Mouse (Mus musculus): ENCODE data around the gene Itga2b.

Itga2b gene

DNA sequence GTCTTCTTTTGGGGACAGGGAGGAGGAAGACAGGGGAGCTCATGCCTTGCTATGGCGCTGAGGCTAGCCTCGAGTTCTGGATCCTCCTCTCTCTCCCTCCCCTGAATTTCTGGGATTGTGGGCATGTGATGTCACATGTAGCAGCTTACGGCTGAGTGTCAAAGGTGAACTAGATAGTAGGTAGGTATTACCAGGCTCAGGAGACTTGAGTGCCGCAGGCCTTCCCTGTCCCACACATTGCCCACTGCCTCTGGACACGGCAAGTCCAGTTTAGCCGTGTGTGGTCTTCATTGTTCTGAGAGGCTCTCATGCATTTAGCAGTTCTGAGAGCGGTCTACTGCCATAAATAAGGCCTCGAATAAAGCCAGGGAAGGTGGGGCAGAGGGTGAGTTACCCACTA, 56.9 kb downstream of the Itga2b start:
- in situ Hi-C loops (cut with MboI, MseI), result loop anchor here (25.0 kb wide), 1 partner anchor 951 kb away; the partner anchor contains the start of genes Rnd2 and Vat1

DNA sequence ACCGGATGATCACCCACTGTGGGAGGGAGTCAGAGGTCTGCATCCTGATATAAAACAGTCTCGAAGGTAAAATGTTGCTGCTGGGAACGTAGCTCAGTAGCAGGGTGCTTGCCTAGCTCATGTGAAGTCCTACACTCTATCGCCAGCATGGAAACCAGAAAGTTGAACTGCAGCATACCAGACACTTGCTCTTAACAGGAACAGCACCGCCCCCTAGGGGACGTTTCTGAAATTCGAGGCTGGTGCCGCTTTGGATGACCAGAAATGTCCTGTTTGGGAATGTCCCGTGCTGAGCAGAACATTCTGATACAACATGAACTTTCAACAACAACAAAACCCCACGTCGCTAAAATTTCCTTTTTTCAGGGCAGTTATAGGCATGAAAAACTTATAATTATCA, 58.2 kb downstream of the Itga2b start:
- in situ Hi-C loops (cut with MboI, MseI), result loop anchor here (25.0 kb wide), 1 partner anchor 949 kb away; the partner anchor contains the start of genes Rnd2 and Vat1

DNA sequence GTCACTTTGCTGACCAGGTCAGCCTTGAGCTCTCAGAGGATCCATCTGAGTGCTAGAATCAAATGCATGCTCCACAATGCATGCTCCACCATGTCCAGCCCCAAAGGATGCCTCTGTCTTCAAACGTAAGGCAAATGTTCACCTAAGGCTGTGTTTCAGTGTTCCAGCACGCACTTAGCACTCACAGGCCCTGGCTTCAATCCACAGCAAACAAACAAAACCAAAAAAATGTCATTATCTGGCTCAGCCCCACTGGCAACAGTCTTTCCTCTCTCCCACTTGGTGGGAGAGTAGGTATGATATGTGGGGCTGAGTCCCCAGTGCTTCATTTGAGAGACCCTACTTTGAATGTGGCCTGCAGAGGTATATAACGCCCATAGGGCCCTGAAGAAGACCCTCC, 58.9 kb downstream of the Itga2b start:
- in situ Hi-C loops (cut with MboI, MseI), result loop anchor here (25.0 kb wide), 1 partner anchor 949 kb away; the partner anchor contains the start of genes Rnd2 and Vat1

DNA sequence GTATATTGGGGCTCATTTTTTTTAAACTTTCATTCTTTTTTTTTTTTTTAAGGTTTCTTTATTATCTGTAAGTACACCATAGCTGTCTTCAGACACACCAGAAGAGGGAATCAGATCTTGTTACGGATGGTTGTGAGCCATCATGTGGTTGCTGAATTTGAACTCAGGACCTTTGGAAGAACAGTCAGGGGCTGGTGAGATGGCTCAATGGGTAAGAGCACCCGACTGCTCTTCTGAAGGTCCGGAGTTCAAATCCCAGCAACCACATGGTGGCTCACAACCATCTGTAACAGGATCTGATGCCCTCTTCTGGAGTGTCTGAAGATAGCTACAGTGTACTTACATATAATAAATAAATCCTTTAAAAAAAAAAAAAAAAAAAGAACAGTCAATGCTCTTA, 59.6 kb downstream of the Itga2b start:
- in situ Hi-C loops (cut with MboI, MseI), result loop anchor here (25.0 kb wide), 1 partner anchor 948 kb away; the partner anchor contains the start of genes Rnd2 and Vat1

DNA sequence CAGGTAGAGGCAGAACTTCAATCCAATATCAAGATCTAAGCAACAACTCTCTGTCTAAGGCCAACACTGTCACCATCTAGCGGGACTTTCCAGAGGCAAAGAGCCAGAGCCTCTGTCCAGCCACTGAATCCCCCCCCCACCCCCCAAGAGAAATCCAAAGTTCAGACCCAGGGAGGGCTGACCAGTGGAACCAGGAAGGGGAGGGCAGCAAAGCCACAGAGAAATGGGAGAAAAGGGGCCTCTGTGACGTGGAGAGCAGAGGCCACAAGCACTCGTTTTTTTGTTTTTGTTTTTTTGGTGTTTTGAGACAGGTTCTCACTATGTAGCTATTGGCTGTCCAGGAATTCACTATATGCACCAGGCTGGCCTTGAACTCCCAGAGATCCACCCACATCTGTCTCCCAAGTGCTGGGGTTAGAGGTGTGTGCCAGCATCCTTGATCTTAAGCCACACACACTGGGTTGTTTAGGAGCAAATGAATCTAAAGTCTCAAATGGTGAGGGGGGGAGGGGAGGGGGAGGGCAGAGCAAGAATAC, 60.1 kb downstream of the Itga2b start:
- in situ Hi-C loops (cut with MboI, MseI), result loop anchor here (10.0 to 25.0 kb wide), 2 partner anchors 115 to 948 kb away; partner anchors contain the start of genes Atxn7l3, Rnd2 and Vat1

GRCm38 (mm10) chr11:102408888-102409794, 60.8 kb downstream of the Itga2b start:
- in situ Hi-C loops (cut with MboI, MseI), result loop anchor here (10.0 to 25.0 kb wide), 2 partner anchors 114 to 947 kb away; partner anchors contain the start of genes Atxn7l3, Rnd2 and Vat1

DNA sequence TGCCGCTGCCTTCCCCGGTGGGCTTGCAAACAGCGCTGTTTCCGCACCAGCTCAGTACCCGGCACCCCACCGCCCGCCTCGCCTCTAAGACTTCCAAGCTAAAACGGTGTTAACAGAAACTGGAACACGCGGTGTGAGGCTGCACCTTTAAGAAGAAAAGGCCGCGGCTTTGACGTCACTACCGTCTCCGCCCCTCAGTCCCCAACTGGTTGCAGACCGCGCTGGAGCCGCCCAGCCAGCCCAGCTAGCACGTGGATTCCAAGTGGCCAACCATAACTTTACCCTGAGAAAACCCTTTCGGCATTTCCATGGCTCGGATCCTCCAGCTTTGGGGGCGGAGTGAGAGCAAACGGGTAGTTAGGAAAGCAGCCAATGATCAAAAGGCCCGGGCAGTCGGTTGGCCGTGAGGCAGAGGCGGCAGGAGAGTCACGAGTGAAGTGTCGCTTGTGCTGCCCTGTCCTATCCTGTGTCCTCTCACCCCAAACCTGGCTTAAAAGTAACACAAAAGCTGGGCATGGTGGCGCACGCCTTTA, 61.5 kb downstream of the Itga2b start:
- in situ Hi-C loops (cut with MboI, MseI), result loop anchor here (10.0 to 25.0 kb wide), 2 partner anchors 114 to 946 kb away; partner anchors contain the start of genes Atxn7l3, Rnd2 and Vat1

DNA sequence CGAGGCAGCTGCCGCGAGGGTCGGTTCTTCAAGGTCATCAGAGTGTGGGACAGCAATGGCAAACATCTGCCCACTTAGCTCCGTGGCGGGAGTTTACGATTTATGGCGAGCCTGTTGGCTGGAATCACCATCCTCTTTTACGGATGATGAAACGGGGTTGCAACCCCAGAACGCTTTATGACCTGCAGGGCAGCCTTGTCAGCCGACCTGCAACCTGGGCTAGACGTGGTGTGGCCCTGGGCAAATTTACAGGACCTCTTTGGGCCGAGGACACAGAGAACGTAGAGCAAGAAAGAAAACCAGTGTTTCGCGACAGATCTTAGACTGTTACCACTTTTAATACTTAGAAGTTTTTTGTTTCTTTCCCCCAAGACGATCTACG, 62.1 kb downstream of the Itga2b start, which contains the start of gene Slc25a39:
Gene Slc25a39 (minus strand): TSS at position 113 of the 382 bp plus-strand sequence.
- in situ Hi-C loops (cut with MboI, MseI), result loop anchor here (10.0 to 25.0 kb wide), 2 partner anchors 113 to 946 kb away; partner anchors contain the start of genes Atxn7l3, Rnd2 and Vat1

- in situ Hi-C loops (cut with MboI, MseI), result loop anchor here (10.0 to 25.0 kb wide), 2 partner anchors 112 to 945 kb away; partner anchors contain the start of genes Atxn7l3, Rnd2 and Vat1
Observed at GRCm38 (mm10) chr11:102406900-102407833, 62.8 kb downstream of the Itga2b start.

- in situ Hi-C loops (cut with MboI, MseI), result loop anchor here (10.0 to 25.0 kb wide), 2 partner anchors 112 to 944 kb away; partner anchors contain the start of genes Atxn7l3, Rnd2 and Vat1
Observed at GRCm38 (mm10) chr11:102406401-102406800, 63.5 kb downstream of the Itga2b start.

GRCm38 (mm10) chr11:102405544-102406285, 64.2 kb downstream of the Itga2b start:
- in situ Hi-C loops (cut with MboI, MseI), result loop anchor here (10.0 to 25.0 kb wide), 2 partner anchors 111 to 943 kb away; partner anchors contain the start of genes Atxn7l3, Rnd2 and Vat1

- in situ Hi-C loops (cut with MboI, MseI), result loop anchor here (5.0 to 25.0 kb wide), 3 partner anchors 82 to 942 kb away; partner anchors contain the start of genes Atxn7l3, Rnd2 and Vat1
Observed at GRCm38 (mm10) chr11:102404161-102405010, 65.5 kb downstream of the Itga2b start.

GRCm38 (mm10) chr11:102403657-102404056, 66.3 kb downstream of the Itga2b start:
- in situ Hi-C loops (cut with MboI, MseI), result loop anchor here (5.0 to 25.0 kb wide), 3 partner anchors 81 to 941 kb away; partner anchors contain the start of genes Atxn7l3, Rnd2 and Vat1
